Mouse (Mus musculus) left cerebral cortex, adult 2 months (tissue): ENCODE results near the gene Mctp2. TPM values are rescaled to one million over a fixed set of nuclear protein-coding genes. Genes with fewer than 3 reads are reported as not detected.

Experiments
- DNase-seq, 2 experiments: peaks; one replicate each; pipeline ENCODE4 v3.0.0; 2021 to 2022; ENCODE audit warnings: low spot score in 2 of 2, mixed read lengths in 1 of 2; ENCODE audit errors: extremely low spot score in 1 of 2
- H3K27ac ChIP-seq: fragments of 200-600 bp; 2 replicates; pipeline ENCODE4 v1.8.1; 2022
- H3K4me3 ChIP-seq: fragments of 200-600 bp; 2 replicates; pipeline ENCODE4 v1.8.1; 2022
- CTCF ChIP-seq: fragments of 200-600 bp; IDR thresholded peaks from 2 replicates; pipeline ENCODE4 v1.8.1; 2022; ENCODE audit warnings: antibody characterized with exemption, mild to moderate bottlenecking, moderate library complexity
- intact Hi-C: fragments of 180-260 bp; cut with DNase I; formaldehyde crosslinking; loops from one replicate; pipeline ENCODE4 v1.15.1; 2025
- total RNA-seq, 2 experiments: library from RNA; stranded (reverse); gene quantifications; 2 replicates each; pipeline ENCODE4 v1.2.3; 2021

The Mctp2 gene
- total RNA-seq, 2 experiments from 2014 or later: 1.5 to 2.2 TPM

- Histone ChIP-seq H3K4me3 (no peak overlapping the region), H3K27ac (no peak overlapping the region)
- TF ChIP-seq CTCF: no peak; the same call in 1 of the 2 replicates
- intact Hi-C loops: no loop called here
- no peak for DNase-seq
Measured at GRCm38 (mm10) chr7:72301667-72302066, 4.7 kb downstream of the Mctp2 start.

- DNase-seq: no peak
- intact Hi-C loops: no loop called here
- H3K4me3 ChIP-seq: no peak overlapping the region
- H3K27ac ChIP-seq: no peak overlapping the region
- no peak for TF ChIP-seq CTCF
Measured at GRCm38 (mm10) chr7:72299726-72300125, 6.7 kb downstream of the Mctp2 start.

- no peak for DNase-seq
- no peak overlapping the region for H3K27ac ChIP-seq
- intact Hi-C loops: no loop called here
- no peak overlapping the region for H3K4me3 ChIP-seq
- no peak for TF ChIP-seq CTCF
Measured at GRCm38 (mm10) chr7:72297013-72297412, 9.4 kb downstream of the Mctp2 start.

- DNase-seq: no peak
- intact Hi-C loops: no loop called here
- TF ChIP-seq CTCF: no peak
Measured at GRCm38 (mm10) chr7:72296171-72296570, 10.2 kb downstream of the Mctp2 start.

GRCm38 (mm10) chr7:72294886-72295285, 11.5 kb downstream of the Mctp2 start:
- TF ChIP-seq CTCF: no peak

More at GRCm38 (mm10) chr7:72296171-72296570, 10.2 kb downstream of the Mctp2 start:
- Histone ChIP-seq H3K27ac (no peak overlapping the region), H3K4me3 (no peak overlapping the region)

GRCm38 (mm10) chr7:72293784-72294538, 12.4 kb downstream of the Mctp2 start:
- intact Hi-C loops: no loop called here
- Histone ChIP-seq H3K4me3 (no peak overlapping the region), H3K27ac (no peak overlapping the region)
- no peak for DNase-seq
- no peak for TF ChIP-seq CTCF

More at GRCm38 (mm10) chr7:72294886-72295285, 11.5 kb downstream of the Mctp2 start:
- H3K4me3 ChIP-seq: no peak overlapping the region
- H3K27ac ChIP-seq: no peak overlapping the region
- intact Hi-C loops: no loop called here
- DNase-seq: no peak

- no peak overlapping the region for H3K4me3 ChIP-seq
- no peak overlapping the region for H3K27ac ChIP-seq
- no peak for DNase-seq
- no peak for TF ChIP-seq CTCF
- intact Hi-C loops: no loop called here
Measured at GRCm38 (mm10) chr7:72292232-72292913, 14.0 kb downstream of the Mctp2 start.

- no peak overlapping the region for H3K27ac ChIP-seq
- intact Hi-C loops: no loop called here
- no peak for TF ChIP-seq CTCF
- DNase-seq: no peak
- no peak overlapping the region for H3K4me3 ChIP-seq
Measured at GRCm38 (mm10) chr7:72280721-72281120, 25.7 kb downstream of the Mctp2 start.

- DNase-seq: no peak
- intact Hi-C loops: no loop called here
- no peak for TF ChIP-seq CTCF
Measured at GRCm38 (mm10) chr7:72278412-72278811, 28.0 kb downstream of the Mctp2 start.

GRCm38 (mm10) chr7:72275513-72275912, 30.9 kb downstream of the Mctp2 start:
- intact Hi-C loops: no loop called here
- Histone ChIP-seq H3K27ac (no peak overlapping the region), H3K4me3 (no peak overlapping the region)
- DNase-seq: no peak
- TF ChIP-seq CTCF: no peak

More at GRCm38 (mm10) chr7:72278412-72278811, 28.0 kb downstream of the Mctp2 start:
- no peak overlapping the region for H3K4me3 ChIP-seq
- H3K27ac ChIP-seq: no peak overlapping the region

GRCm38 (mm10) chr7:72271546-72271945, 34.9 kb downstream of the Mctp2 start:
- TF ChIP-seq CTCF: no peak
- intact Hi-C loops: no loop called here
- Histone ChIP-seq H3K4me3 (no peak overlapping the region), H3K27ac (no peak overlapping the region)
- DNase-seq: no peak

GRCm38 (mm10) chr7:72269994-72270393, 36.4 kb downstream of the Mctp2 start:
- intact Hi-C loops: no loop called here
- no peak for TF ChIP-seq CTCF
- DNase-seq: no peak
- Histone ChIP-seq H3K27ac (no peak overlapping the region), H3K4me3 (no peak overlapping the region)
